Mouse (Mus musculus): ENCODE measurements around the gene Gm20683. TPM values are rescaled to one million over a fixed set of nuclear protein-coding genes. Genes with fewer than 3 reads are reported as not detected.

Gm20683 gene
- polyA plus RNA-seq, 1 experiment from 2014 or later: 1.4 TPM

GRCm38 (mm10) chr17:25833291-25833663, 8.3 kb downstream of the Gm20683 start, which contains the start of gene Stub1:
Gene Stub1 (minus strand): TSS chr17:25833404.
- Histone ChIP-seq H3K27ac (replicated peaks; ENCODE audit: low read depth, low read length) (peak within 1 kb of the TSS; percentile 96), H3K4me2 (ENCODE audit: low read depth, low read length) (peak within 1 kb of the TSS; percentile 86), H3K36me3 (ENCODE audit: control insufficient read depth, insufficient read depth, low read length) (peaks cover 22% of the 10 kb centered on the region), H3K4me3 (ENCODE audit: low read depth, low read length) (peak within 1 kb of the TSS; percentile 87), H3K9ac (ENCODE audit: low read depth, low read length) (peak within 1 kb of the TSS; percentile 90), H3K9me3 (ENCODE audit: control insufficient read depth, low read length) (no peaks in the 10 kb centered on the region), H3K27me3 (replicated peaks; ENCODE audit: control insufficient read depth, insufficient read depth, low read length) (no peaks in the 10 kb centered on the region), H3K4me1 (ENCODE audit: control insufficient read depth, insufficient read depth, low read length) (peaks cover 43% of the 10 kb centered on the region)
- DNase-seq (ENCODE audit: low spot score) (peak; percentile 96), ATAC-seq (ENCODE audit: low read depth) (peak; percentile 50)
- 1% methylated on average over 24 of the region's 24 CpGs for whole genome bisulfite sequencing

GRCm38 (mm10) chr17:25832436-25833290, 8.9 kb downstream of the Gm20683 start:
- H3K27me3 ChIP-seq (replicated peaks; ENCODE audit: control insufficient read depth, insufficient read depth, low read length): no peaks in the 10 kb centered on the region
- under 1% methylated on average over 53 of the region's 77 CpGs for WGBS
- H3K27ac ChIP-seq (replicated peaks; ENCODE audit: low read depth, low read length): peak overlapping the region; percentile 96
- H3K9ac ChIP-seq (ENCODE audit: low read depth, low read length): peak overlapping the region; percentile 90
- no peaks in the 10 kb centered on the region for H3K9me3 ChIP-seq (ENCODE audit: control insufficient read depth, low read length)
- peak; percentile 90 for ATAC-seq (ENCODE audit: low read depth)
- H3K36me3 ChIP-seq (ENCODE audit: control insufficient read depth, insufficient read depth, low read length): peaks cover 28% of the 10 kb centered on the region
- H3K4me1 ChIP-seq (ENCODE audit: control insufficient read depth, insufficient read depth, low read length): peaks cover 43% of the 10 kb centered on the region
- peak overlapping the region; percentile 87 for H3K4me3 ChIP-seq (ENCODE audit: low read depth, low read length)
- H3K4me2 ChIP-seq (ENCODE audit: low read depth, low read length): peak overlapping the region; percentile 86
- DNase-seq (ENCODE audit: low spot score): peak; percentile 100

GRCm38 (mm10) chr17:25831451-25832281, 9.9 kb downstream of the Gm20683 start:
- H3K9ac ChIP-seq (ENCODE audit: low read depth, low read length): peak overlapping the region; percentile 90
- H3K27ac ChIP-seq (replicated peaks; ENCODE audit: low read depth, low read length): peak overlapping the region; percentile 86
- no peak for ATAC-seq (ENCODE audit: low read depth)
- H3K4me2 ChIP-seq (ENCODE audit: low read depth, low read length): peak overlapping the region; percentile 86
- H3K4me3 ChIP-seq (ENCODE audit: low read depth, low read length): peak overlapping the region; percentile 87
- H3K36me3 ChIP-seq (ENCODE audit: control insufficient read depth, insufficient read depth, low read length): peaks cover 34% of the 10 kb centered on the region
- 61% methylated on average over 21 of the region's 21 CpGs for WGBS
- peaks cover 43% of the 10 kb centered on the region for H3K4me1 ChIP-seq (ENCODE audit: control insufficient read depth, insufficient read depth, low read length)
- H3K9me3 ChIP-seq (ENCODE audit: control insufficient read depth, low read length): no peaks in the 10 kb centered on the region
- no peak for DNase-seq (ENCODE audit: low spot score)
- no peaks in the 10 kb centered on the region for H3K27me3 ChIP-seq (replicated peaks; ENCODE audit: control insufficient read depth, insufficient read depth, low read length)

- peaks cover 41% of the 10 kb centered on the region for H3K36me3 ChIP-seq (ENCODE audit: control insufficient read depth, insufficient read depth, low read length)
- peak overlapping the region; percentile 90; the same call in 1 of the 2 replicates for H3K9ac ChIP-seq (ENCODE audit: low read depth, low read length)
- no peak for ATAC-seq (ENCODE audit: low read depth)
- peak overlapping the region; percentile 86; the same call in 1 of the 2 replicates for H3K4me2 ChIP-seq (ENCODE audit: low read depth, low read length)
- H3K27ac ChIP-seq (replicated peaks; ENCODE audit: low read depth, low read length): no peak overlapping the region
- DNase-seq (ENCODE audit: low spot score): no peak
- peaks cover 38% of the 10 kb centered on the region for H3K4me1 ChIP-seq (ENCODE audit: control insufficient read depth, insufficient read depth, low read length)
- WGBS: 84% methylated on average over 13 of the region's 14 CpGs
- peak overlapping the region; percentile 87 for H3K4me3 ChIP-seq (ENCODE audit: low read depth, low read length)
- no peaks in the 10 kb centered on the region for H3K9me3 ChIP-seq (ENCODE audit: control insufficient read depth, low read length)
- no peaks in the 10 kb centered on the region for H3K27me3 ChIP-seq (replicated peaks; ENCODE audit: control insufficient read depth, insufficient read depth, low read length)
These were observed 10.6 kb downstream of the Gm20683 start for GRCm38 (mm10) chr17:25830806-25831431.

- Histone ChIP-seq H3K4me3 (ENCODE audit: low read depth, low read length) (peak overlapping the region; percentile 52; the same call in 1 of the 2 replicates), H3K4me1 (ENCODE audit: control insufficient read depth, insufficient read depth, low read length) (peaks cover 38% of the 10 kb centered on the region), H3K27me3 (replicated peaks; ENCODE audit: control insufficient read depth, insufficient read depth, low read length) (no peaks in the 10 kb centered on the region), H3K27ac (replicated peaks; ENCODE audit: low read depth, low read length) (no peak overlapping the region), H3K9ac (ENCODE audit: low read depth, low read length) (peak overlapping the region; percentile 76; the same call in 1 of the 2 replicates), H3K36me3 (ENCODE audit: control insufficient read depth, insufficient read depth, low read length) (peaks cover 45% of the 10 kb centered on the region), H3K9me3 (ENCODE audit: control insufficient read depth, low read length) (no peaks in the 10 kb centered on the region), H3K4me2 (ENCODE audit: low read depth, low read length) (peak overlapping the region; percentile 76; the same call in 1 of the 2 replicates)
- WGBS: 82% methylated on average over 4 of the region's 4 CpGs
- DNase-seq (ENCODE audit: low spot score) (no peak), ATAC-seq (ENCODE audit: low read depth) (no peak)
These were observed 11.3 kb downstream of the Gm20683 start for GRCm38 (mm10) chr17:25830200-25830753.

GRCm38 (mm10) chr17:25829558-25830017, 12.0 kb downstream of the Gm20683 start:
- Histone ChIP-seq H3K9ac (ENCODE audit: low read depth, low read length) (peak overlapping the region; percentile 76), H3K4me2 (ENCODE audit: low read depth, low read length) (peak overlapping the region; percentile 76), H3K27me3 (replicated peaks; ENCODE audit: control insufficient read depth, insufficient read depth, low read length) (no peaks in the 10 kb centered on the region), H3K4me3 (ENCODE audit: low read depth, low read length) (peak overlapping the region; percentile 52), H3K27ac (replicated peaks; ENCODE audit: low read depth, low read length) (peak overlapping the region; percentile 90), H3K9me3 (ENCODE audit: control insufficient read depth, low read length) (no peaks in the 10 kb centered on the region), H3K4me1 (ENCODE audit: control insufficient read depth, insufficient read depth, low read length) (peaks cover 36% of the 10 kb centered on the region), H3K36me3 (ENCODE audit: control insufficient read depth, insufficient read depth, low read length) (peaks cover 45% of the 10 kb centered on the region)
- DNase-seq (ENCODE audit: low spot score) (no peak), ATAC-seq (ENCODE audit: low read depth) (no peak)
- 31% methylated on average over 8 of the region's 8 CpGs for WGBS

- 2% methylated on average over 32 of the region's 32 CpGs for WGBS
- peaks cover 45% of the 10 kb centered on the region for H3K36me3 ChIP-seq (ENCODE audit: control insufficient read depth, insufficient read depth, low read length)
- peak; percentile 62 for ATAC-seq (ENCODE audit: low read depth)
- H3K27ac ChIP-seq (replicated peaks; ENCODE audit: low read depth, low read length): peak within 1 kb of the TSS; percentile 90
- DNase-seq (ENCODE audit: low spot score): peak; percentile 94
- peaks cover 36% of the 10 kb centered on the region for H3K4me1 ChIP-seq (ENCODE audit: control insufficient read depth, insufficient read depth, low read length)
- peak within 1 kb of the TSS; percentile 76 for H3K4me2 ChIP-seq (ENCODE audit: low read depth, low read length)
- peak within 1 kb of the TSS; percentile 52 for H3K4me3 ChIP-seq (ENCODE audit: low read depth, low read length)
- peak within 1 kb of the TSS; percentile 76 for H3K9ac ChIP-seq (ENCODE audit: low read depth, low read length)
- no peaks in the 10 kb centered on the region for H3K9me3 ChIP-seq (ENCODE audit: control insufficient read depth, low read length)
- H3K27me3 ChIP-seq (replicated peaks; ENCODE audit: control insufficient read depth, insufficient read depth, low read length): no peaks in the 10 kb centered on the region
These were observed 12.6 kb downstream of the Gm20683 start, which contains the start of gene Jmjd8 for GRCm38 (mm10) chr17:25828712-25829557. Gene Jmjd8 (plus strand): TSS chr17:25828867.

Measured in embryonic facial prominence, embryonic 14.5 days (tissue).